Mouse (Mus musculus) thymus, postnatal 36 days (tissue): ENCODE measurements around the gene Gldc.

Source experiments
- DNase-seq, 2 experiments: peaks; one replicate each; pipeline ENCODE4 v3.0.0; 2022; ENCODE audit warnings: mixed read lengths in 2 of 2

Gldc gene

GRCm38 (mm10) chr19:30157031-30157687, 18.1 kb downstream of the Gldc start:
- DNase-seq = no peak

DNA sequence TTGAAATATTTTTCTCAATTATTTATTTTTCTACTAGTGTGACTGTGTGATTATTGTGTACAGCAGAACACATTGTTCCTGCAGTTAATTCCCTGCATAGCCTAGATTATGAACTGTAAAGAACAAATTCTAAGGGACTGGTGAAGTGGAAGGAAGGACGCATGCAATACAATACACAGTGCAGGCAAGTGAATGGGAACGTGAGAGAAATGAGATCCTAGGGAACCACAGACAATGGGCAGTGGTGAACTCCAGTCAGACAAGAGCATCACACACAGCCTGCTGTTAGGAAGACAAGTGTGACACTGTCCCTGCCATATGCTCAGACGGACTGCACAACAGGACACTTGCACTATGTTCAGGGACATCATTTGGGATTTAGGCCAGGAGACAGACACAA, 21.5 kb downstream of the Gldc start:
- DNase-seq = no peak

DNA sequence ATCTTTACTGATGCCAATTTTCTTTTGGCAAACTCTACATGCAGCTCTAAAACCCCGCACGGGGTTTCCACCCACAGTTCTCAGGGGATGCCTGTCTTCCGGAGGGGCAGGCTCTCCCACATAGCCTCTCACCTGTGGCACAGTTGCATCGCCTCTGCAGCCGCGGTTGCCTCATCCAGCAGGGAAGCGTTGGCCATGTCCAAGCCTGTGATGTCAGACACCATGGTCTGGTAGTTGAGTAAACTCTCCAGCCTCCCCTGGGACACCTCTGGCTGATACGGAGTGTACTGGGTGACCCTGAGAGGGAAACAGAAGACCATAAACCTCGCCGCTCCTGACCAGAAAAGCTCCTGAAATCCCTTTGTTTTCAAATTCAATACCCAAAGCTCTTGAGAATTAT, 23.9 kb downstream of the Gldc start:
- DNase-seq = no peak

DNA sequence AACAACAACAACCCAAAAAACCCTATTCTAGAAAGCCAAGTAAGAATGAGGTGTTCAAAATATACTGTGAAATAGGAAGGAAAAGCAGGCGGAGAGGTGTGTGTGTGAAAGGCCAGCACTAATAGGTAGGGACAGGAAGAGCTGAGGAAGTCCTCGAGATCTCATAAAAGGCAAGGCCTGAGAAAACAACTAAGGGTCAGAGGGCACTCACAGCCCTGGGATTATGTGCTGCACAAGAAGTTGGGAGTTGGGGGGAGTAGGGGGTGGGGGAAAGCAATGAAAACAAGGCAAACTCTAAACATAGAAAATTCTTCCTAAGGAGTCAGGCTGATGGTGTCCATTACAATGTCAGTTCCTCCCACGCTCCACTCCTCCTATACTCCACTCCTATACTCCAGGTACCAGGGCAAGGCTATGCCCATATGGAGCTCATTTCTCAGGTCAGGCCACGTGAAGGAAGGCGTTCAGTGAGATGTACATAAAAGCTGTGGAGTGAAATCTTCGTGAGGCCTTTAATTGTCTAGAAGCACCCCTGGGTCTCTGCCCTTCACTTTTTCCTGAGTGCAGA, 25.9 kb downstream of the Gldc start:
- DNase-seq = no peak

DNA sequence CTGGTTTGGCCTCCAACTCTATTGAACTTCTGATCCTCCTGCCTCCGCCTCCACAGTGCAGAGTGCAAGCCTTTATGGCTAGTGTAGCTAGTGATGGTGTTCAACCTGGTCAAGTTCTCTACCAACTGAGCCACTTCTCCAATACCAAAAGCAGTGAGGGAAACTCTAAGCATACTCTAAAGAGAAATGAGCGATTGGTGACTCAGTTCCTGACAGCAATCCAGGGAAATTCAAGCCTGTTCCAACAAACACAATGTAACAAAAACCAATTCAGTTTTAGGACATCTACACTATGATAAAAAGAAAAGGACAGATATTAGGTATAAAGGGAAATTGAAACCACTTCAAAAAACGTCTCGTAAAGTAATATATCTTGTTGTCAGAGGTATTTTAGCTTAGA, 27.9 kb downstream of the Gldc start:
- no peak for DNase-seq

DNA sequence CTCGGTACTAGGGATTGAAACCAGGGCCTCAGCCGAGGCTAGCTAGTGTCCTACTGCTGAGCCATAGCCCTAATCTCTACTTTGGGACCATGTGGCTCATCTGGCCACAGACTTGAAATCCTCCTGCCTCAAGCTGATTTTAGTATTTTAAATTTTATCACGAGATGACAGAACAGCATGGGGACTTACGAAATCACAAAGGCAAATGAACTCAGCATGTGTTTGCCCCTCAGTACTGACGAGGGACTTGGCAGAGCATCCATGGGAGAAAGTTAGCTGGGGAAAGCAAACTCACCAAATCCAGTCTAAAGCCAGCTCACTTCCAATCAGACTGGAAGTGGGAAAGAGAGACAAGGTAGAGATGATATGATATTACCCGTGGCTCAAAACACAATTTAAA, 28.5 kb downstream of the Gldc start:
- no peak for DNase-seq

- DNase-seq = no peak
These were observed 30.1 kb downstream of the Gldc start for GRCm38 (mm10) chr19:30145106-30145505.

GRCm38 (mm10) chr19:30136308-30136707, 38.9 kb downstream of the Gldc start:
- DNase-seq = no peak

- DNase-seq = no peak
These were observed 47.1 kb downstream of the Gldc start for GRCm38 (mm10) chr19:30128177-30128576.

DNA sequence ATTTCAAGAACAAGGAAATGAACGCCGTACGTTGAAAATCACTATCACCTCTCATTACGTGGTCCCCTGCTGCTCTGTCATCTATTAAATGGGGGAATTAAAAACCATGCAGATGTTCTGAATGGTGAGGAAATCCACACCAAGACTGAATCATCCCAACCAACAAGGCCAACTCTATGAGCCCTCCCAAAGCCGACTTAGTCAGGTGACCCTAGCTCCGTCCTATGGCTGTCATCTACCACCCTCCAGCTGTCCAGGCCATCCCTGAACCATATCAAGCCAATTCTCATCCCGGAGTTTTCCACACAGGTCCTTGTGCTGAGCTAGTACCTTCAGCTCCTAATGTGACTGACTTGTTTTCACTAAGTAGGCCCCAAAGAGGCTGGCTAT, 49.6 kb downstream of the Gldc start:
- no peak for DNase-seq

- DNase-seq = no peak
These were observed 50.1 kb downstream of the Gldc start for GRCm38 (mm10) chr19:30124999-30125669.

DNA sequence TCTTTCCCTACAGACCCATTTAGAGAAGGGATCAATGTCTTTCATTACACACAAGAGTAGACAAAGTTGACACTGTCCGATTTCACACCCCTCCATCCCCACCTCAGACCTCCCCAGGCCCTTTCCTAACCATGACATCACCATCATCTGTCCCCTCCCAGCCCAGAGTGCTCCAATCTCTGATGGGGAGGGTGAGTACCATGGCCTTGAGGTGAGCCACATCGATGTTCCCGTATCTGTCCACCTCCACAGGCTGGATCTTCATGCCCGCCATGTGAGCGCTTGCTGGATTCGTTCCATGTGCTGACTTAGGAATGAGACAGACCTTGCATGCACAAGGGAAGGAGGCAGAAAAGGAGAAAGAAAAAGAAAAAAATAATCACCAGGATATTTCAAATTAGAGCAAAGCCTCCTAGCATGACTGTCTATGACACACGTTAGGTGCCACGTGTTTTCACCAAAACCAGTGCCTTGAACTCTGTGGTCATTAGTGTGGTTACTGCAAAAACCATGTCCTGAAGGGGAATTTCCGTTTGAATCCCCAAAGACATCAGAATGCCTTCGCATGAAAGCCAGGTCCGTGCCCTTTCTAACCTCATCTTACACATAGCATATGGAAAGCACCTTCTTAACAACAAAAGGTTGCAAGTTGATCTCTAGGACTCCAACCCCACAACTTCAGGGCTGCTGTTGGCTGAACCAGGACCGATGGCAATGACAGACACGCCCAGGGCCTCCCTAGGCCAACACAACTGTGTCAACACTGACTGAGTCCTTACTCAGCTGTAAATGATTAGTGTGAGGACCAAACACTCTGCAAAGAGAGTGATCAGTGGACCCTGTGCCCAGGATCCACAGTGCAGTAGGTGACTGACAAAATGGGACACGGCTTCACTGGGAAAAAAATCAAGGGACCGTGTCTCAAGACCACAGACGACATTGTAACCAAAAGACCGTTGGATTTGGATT, 56.6 kb downstream of the Gldc start:
- no peak for DNase-seq

- DNase-seq = no peak
These were observed 57.5 kb downstream of the Gldc start for GRCm38 (mm10) chr19:30117775-30118174.

DNA sequence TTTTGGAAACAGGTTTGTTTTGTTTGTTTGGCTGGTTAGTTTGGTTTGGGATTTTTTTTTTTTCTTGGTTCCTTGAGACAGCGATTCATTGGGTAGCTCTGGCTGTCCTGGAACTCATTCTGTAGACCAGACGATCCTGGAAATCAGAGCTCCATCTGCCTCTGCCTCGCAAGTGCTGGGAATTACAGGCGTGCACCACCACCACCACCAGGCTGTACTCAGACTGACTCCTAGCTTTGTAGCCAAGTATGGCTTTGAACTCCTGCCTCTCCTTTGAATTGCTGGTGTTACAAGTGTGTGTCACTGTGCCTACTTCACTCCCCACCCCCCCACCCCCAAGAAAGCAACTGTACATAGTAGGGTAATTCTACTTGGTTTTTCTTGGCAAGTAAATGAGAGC, 58.0 kb downstream of the Gldc start:
- no peak for DNase-seq

DNA sequence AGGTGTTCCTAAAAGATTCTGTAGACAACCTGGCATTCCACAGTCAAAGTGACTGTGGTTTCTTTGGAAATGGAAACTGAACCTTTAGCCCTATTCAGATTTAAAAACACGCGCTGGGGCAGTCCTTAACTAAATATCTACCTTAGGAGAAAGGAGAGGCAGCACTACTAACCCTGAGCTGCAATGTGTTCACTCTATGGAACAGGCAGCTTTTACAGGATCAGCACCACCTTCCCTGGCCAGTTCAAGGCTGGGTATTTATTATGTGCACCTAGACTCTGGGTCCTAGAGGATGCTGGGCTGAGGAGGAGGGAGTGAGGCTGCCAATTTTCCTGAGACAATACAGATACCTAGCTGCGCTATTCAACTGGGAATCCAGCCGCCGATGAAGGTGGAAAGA, 59.6 kb downstream of the Gldc start:
- no peak for DNase-seq

DNA sequence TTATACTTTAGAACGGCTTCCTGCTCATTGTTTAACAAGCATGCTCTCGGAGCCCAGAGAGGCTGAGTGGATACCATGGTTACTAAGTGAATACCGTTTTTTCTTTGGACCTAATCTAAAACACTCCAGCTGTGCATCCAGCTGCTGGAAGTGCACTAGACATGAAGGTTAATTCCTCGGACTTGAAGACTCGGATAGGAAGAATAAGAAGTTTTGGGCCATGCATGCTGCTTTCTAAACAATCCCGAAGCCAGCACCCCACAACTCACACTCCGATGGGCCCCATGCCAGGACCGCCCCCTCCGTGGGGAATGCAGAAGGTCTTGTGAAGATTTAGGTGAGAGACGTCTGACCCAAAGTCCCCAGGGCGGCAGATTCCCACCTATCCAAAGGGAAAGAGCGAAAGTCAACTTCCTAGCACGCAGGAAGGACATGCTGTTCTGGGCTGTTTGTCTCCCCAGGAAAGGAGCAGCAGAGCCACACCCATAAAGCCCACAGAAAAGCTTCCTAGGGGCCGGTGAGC, 60.2 kb downstream of the Gldc start:
- no peak for DNase-seq

DNA sequence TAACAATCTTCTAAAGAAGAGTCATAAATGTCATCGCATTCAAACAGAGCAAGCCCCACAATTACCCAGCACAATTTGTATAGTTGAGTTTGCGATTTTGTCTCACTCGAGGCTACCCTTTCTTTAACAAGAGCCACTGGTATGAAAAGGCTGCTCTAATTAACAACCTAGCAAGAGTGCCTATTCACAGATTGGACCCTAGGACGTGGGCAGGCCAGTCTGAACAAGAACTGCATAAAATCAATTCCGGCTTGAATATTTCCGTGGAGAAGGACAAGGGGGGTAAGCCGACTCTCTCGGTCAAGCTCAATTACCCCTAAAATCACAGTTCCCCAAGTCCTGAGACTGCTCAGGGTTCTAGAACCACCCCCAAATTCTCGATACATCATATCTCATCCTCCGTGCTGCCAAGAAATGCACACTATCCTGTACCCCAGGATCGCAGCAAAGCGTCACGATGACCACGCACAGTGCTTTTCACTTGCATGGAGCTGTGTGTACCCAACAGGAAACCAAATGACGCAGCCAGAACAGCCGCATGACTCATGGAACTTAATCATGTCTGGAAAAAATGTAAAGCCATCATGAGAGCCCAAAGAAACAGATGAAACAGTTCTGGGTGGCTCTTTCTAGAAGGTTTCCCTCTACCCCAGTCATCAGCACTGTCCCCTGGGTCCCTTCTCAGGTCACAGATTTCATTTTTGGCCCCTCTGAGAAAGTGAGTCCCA, 62.1 kb downstream of the Gldc start:
- DNase-seq = no peak

DNA sequence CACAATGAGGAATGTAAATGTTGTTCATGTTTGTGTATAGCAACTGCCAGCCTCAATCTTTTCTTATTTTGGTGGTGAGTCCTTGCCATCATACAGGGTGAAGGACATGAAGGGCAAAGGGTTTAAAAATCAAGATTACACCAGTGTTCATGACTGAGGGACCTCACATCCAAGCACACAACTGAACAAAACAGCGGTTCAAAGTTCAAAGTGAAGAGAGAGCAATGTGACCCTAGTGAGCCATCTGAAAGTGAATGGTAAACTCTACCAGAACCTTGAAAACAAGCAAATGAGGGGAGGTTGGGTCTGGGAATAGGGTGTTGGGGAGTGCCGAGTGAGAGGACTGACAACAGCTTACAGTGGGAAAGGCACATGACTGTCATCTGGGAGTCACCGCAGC, 63.8 kb downstream of the Gldc start:
- no peak for DNase-seq

DNA sequence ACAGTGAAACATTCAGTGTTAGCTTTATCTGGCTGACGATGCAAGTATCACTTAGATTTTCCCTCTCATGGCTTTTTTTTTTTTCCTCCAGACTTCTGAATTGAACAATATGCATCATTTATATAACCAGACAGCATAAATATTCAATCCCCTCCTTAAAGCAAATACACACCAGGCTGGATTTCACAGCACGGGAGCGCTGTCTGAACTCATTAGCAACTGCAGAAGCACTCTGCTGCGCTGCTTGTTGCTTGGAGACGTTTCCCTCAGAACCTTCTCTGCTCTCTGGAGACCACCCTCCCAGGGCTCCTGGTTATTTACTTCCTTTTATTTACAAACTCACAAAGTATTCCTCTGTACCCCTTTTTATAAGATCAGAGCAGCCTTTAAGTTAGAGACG, 66.1 kb downstream of the Gldc start:
- DNase-seq = no peak

DNA sequence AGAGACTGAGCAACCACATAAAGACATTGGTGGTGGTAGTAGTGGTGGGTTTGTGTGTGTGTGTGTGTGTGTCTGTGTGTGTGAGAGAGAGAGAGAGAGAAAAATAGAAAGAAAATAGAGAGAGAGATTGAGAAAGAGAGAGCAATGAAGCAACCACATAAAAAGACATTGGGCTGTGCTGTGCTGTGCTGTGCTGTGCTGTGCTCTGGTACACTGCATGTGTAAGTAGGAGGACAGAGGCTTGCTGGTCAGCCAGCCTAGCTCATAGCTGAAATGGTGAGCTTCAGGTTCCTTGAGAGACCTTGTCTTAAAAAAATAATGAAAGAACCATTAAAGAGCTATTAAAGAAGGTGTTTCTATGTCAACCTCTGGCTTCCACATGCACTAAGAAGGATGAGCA, 66.6 kb downstream of the Gldc start:
- no peak for DNase-seq

DNA sequence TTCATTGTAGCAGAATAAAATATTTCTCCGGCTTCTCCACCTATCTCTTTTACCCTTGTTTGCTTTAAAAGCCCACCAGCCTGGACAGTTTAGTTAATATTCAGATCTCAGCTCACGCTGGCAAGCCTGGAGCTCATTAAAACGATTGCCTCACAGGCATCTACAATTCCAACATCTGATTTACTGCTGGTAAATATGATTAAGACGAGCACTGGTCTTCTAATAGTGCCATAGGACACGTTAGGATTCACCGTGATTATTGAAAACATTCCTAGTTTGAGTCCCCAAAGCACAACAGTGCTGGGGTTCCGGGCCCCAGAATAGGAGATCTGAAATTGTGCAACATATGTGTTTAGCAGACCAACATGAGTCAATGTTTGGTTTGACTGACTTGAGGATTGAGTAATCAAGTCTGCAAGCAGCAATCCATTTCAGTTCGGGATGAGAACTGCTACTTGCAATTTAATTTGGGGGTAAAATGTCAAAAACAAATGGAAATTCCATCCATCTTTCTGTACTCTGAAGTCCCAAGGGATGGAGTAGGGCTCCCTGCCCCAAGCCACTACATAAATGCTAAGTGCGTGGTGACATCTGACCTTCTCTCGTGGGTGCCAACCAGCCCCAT, 67.9 kb downstream of the Gldc start:
- DNase-seq = no peak
